Mouse (Mus musculus) lung, embryonic 14.5 days (tissue): ENCODE measurements around the gene Alkbh4. TPM values are rescaled to one million over a fixed set of nuclear protein-coding genes. Genes with fewer than 3 reads are reported as not detected.
A peak's percentile ranks its signal among the peaks of the same experiment; 100 is the strongest.

ENCODE experiments used
- ATAC-seq: fragments of 200-750 bp; cut with Nextera tagmentation; 2 replicates; pipeline ENCODE4 v1.8.0; 2017; ENCODE audit warnings: mild to moderate bottlenecking, moderate TSS enrichment, moderate library complexity; ENCODE audit not compliant: insufficient read depth
- DNase-seq: peaks from one replicate; pipeline ENCODE4 v3.0.0-alpha.2; 2015
- H3K27ac ChIP-seq: fragments of 300-500 bp; sonication (generic); 2 replicates; pipeline ENCODE4 v1.5.1; 2014; ENCODE audit warnings: low read depth, mild to moderate bottlenecking, moderate library complexity
- H3K27me3 ChIP-seq: fragments of 300-500 bp; sonication (generic); 2 replicates; pipeline ENCODE4 v1.6.1; 2014; ENCODE audit warnings: low read length, control low read depth; ENCODE audit not compliant: insufficient read depth
- H3K36me3 ChIP-seq: fragments of 300-500 bp; sonication (generic); 2 replicates; pipeline ENCODE4 v1.6.1; 2014; ENCODE audit warnings: control low read depth; ENCODE audit not compliant: insufficient read depth
- H3K4me1 ChIP-seq: fragments of 300-500 bp; sonication (generic); 2 replicates; pipeline ENCODE4 v1.6.1; 2014; ENCODE audit warnings: antibody characterized with exemption, control low read depth; ENCODE audit not compliant: insufficient read depth
- H3K4me2 ChIP-seq: fragments of 300-500 bp; sonication (generic); 2 replicates; pipeline ENCODE4 v1.6.1; 2014; ENCODE audit warnings: mild to moderate bottlenecking
- H3K4me3 ChIP-seq: fragments of 300-500 bp; sonication (generic); 2 replicates; pipeline ENCODE4 v1.5.1; 2014; ENCODE audit warnings: low read depth, low read length
- H3K9ac ChIP-seq: fragments of 300-500 bp; sonication (generic); 2 replicates; pipeline ENCODE4 v1.6.1; 2014
- H3K9me3 ChIP-seq: fragments of 300-500 bp; sonication (generic); 2 replicates; pipeline ENCODE4 v1.6.1; 2016; ENCODE audit warnings: low read depth, low read length, control low read depth
- CTCF ChIP-seq: IDR thresholded peaks from 2 replicates; pipeline ENCODE4 v1.5.1; 2016; ENCODE audit warnings: antibody characterized with exemption, low read depth
- WGBS: fragments of 180-500 bp; shearing (Covaris S2); extraction: QIAGEN DNeasy Blood & Tissue Kit; methylation state at CpG from one replicate; pipeline ENCODE4 v1.1.7; 2014; 5-methylcytosine and 5-hydroxymethylcytosine counted together
- polyA plus RNA-seq: library from polyadenylated mRNA; unstranded; fragments of >200 nt; fragmentation: Nextera tagmentation; extraction: Ambion mirVana; gene quantifications from 2 replicates; pipeline ENCODE4 v1.2.1, GENCODE M21; 2014

Gene Alkbh4
- polyA plus RNA-seq, 1 experiment from 2014 or later = 12.9 TPM

- WGBS = under 1% methylated on average over 22 of the region's 22 CpGs
- H3K27me3 ChIP-seq = no peaks in the 10 kb centered on the region
- ATAC-seq = peak; percentile 58; the same call in 1 of the 2 replicates
These were observed 19.2 kb upstream of the Alkbh4 start for GRCm38 (mm10) chr5:136116784-136117112.

DNA sequence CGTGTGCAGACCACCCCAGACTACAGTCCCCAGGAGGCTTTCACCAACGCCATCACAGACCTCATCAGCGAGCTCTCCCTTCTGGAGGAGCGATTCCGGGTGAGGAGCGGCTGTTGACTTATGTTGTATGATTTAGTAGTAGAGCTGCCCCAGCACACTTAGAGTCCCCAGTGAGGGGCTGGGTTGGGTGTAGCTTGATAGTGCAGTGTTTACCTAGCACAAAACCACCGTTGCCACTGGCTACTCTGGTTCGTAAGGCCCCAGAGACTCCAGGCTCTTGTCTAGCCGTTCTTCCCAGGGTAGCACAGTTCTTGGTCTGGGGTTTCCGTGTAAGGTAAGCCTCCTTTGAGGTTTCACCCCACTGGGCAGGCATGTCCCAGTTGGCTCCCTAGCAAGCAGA is 13.8 kb upstream of the Alkbh4 start:
- H3K9ac ChIP-seq = no peak overlapping the region
- TF ChIP-seq CTCF = no peak
- ATAC-seq = no peak
- no peaks in the 10 kb centered on the region for H3K27me3 ChIP-seq
- H3K9me3 ChIP-seq = no peaks in the 10 kb centered on the region
- 81% methylated on average over 10 of the region's 10 CpGs for WGBS
- no peak overlapping the region for H3K4me3 ChIP-seq
- H3K27ac ChIP-seq = no peak overlapping the region
- no peak overlapping the region for H3K4me2 ChIP-seq
- H3K36me3 ChIP-seq = peaks cover 61% of the 10 kb centered on the region
- peaks cover 6% of the 10 kb centered on the region; the same call in 1 of the 2 replicates for H3K4me1 ChIP-seq
- no peak for DNase-seq

More at GRCm38 (mm10) chr5:136116784-136117112, 19.2 kb upstream of the Alkbh4 start:
- no peak for TF ChIP-seq CTCF
- H3K4me2 ChIP-seq = peak overlapping the region; percentile 68
- peak overlapping the region; percentile 80 for H3K9ac ChIP-seq
- H3K36me3 ChIP-seq = peaks cover 19% of the 10 kb centered on the region
- peak overlapping the region; percentile 82 for H3K4me3 ChIP-seq
- no peak overlapping the region for H3K27ac ChIP-seq
- no peaks in the 10 kb centered on the region for H3K9me3 ChIP-seq
- peaks cover 9% of the 10 kb centered on the region for H3K4me1 ChIP-seq
- DNase-seq = no peak

- Histone ChIP-seq H3K4me1 (no peaks in the 10 kb centered on the region), H3K9ac (peak overlapping the region; percentile 79), H3K4me3 (peak overlapping the region; percentile 56), H3K27ac (no peak overlapping the region), H3K9me3 (no peaks in the 10 kb centered on the region), H3K27me3 (no peaks in the 10 kb centered on the region), H3K4me2 (peak overlapping the region; percentile 61), H3K36me3 (peaks cover 56% of the 10 kb centered on the region)
- 6% methylated on average over 20 of the region's 20 CpGs for WGBS
- no peak for TF ChIP-seq CTCF
- ATAC-seq (no peak), DNase-seq (peak; percentile 15)
These were observed 495 bp downstream of the Alkbh4 start for GRCm38 (mm10) chr5:136136292-136136990.

GRCm38 (mm10) chr5:136137658-136138274 is 1.8 kb downstream of the Alkbh4 start:
- ATAC-seq = no peak
- no peak overlapping the region for H3K27ac ChIP-seq
- no peak overlapping the region for H3K4me2 ChIP-seq
- TF ChIP-seq CTCF = peak; percentile 63
- peaks cover 49% of the 10 kb centered on the region for H3K36me3 ChIP-seq
- H3K9me3 ChIP-seq = no peaks in the 10 kb centered on the region
- H3K4me3 ChIP-seq = no peak overlapping the region
- H3K27me3 ChIP-seq = no peaks in the 10 kb centered on the region
- 76% methylated on average over 13 of the region's 13 CpGs for WGBS
- no peaks in the 10 kb centered on the region for H3K4me1 ChIP-seq
- no peak overlapping the region for H3K9ac ChIP-seq
- peak; percentile 63 for DNase-seq

GRCm38 (mm10) chr5:136139393-136139792 is 3.4 kb downstream of the Alkbh4 start:
- H3K4me2 ChIP-seq = no peak overlapping the region
- peaks cover 39% of the 10 kb centered on the region for H3K36me3 ChIP-seq
- WGBS = 93% methylated on average over 13 of the region's 13 CpGs
- H3K9ac ChIP-seq = no peak overlapping the region
- no peak for TF ChIP-seq CTCF
- ATAC-seq (no peak), DNase-seq (no peak)
- no peak overlapping the region for H3K4me3 ChIP-seq
- no peaks in the 10 kb centered on the region for H3K27me3 ChIP-seq
- no peaks in the 10 kb centered on the region for H3K4me1 ChIP-seq
- no peaks in the 10 kb centered on the region for H3K9me3 ChIP-seq
- no peak overlapping the region for H3K27ac ChIP-seq

GRCm38 (mm10) chr5:136140057-136140482 is 4.1 kb downstream of the Alkbh4 start:
- H3K36me3 ChIP-seq = peaks cover 39% of the 10 kb centered on the region
- DNase-seq (no peak), ATAC-seq (no peak)
- H3K4me1 ChIP-seq = no peaks in the 10 kb centered on the region
- no peak overlapping the region for H3K4me3 ChIP-seq
- no peak for TF ChIP-seq CTCF
- no peak overlapping the region for H3K27ac ChIP-seq
- WGBS = 90% methylated on average over 10 of the region's 10 CpGs
- no peaks in the 10 kb centered on the region for H3K27me3 ChIP-seq
- H3K9ac ChIP-seq = no peak overlapping the region
- no peaks in the 10 kb centered on the region for H3K9me3 ChIP-seq
- H3K4me2 ChIP-seq = no peak overlapping the region

DNA sequence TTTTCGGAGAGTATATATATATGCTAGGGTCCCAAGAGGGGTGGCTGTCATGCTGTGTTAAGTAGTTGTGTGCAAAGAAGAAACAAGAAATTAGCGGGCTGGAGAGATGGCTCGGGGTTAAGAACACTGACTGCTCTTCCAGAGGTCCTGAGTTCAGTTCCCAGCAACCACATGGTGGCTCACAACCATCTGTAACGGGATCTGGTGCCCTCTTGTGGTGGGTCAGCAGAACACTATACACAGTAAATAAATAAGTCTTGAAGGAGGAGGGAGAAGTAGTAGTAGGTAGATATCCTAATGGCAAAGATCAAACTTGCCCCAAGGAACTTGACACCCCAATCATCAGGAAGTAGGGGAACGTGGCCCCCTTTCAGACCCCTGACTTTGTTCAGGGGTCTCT is 6.8 kb downstream of the Alkbh4 start:
- ATAC-seq = no peak

More for the DNA sequence above, 6.8 kb downstream of the Alkbh4 start:
- Histone ChIP-seq H3K9ac (no peak overlapping the region), H3K4me1 (no peaks in the 10 kb centered on the region), H3K4me3 (no peak overlapping the region), H3K36me3 (peaks cover 39% of the 10 kb centered on the region), H3K27me3 (no peaks in the 10 kb centered on the region), H3K9me3 (no peaks in the 10 kb centered on the region), H3K27ac (no peak overlapping the region), H3K4me2 (no peak overlapping the region)
- 85% methylated on average over 5 of the region's 5 CpGs for WGBS
- TF ChIP-seq CTCF = peak; percentile 15; the same call in 1 of the 2 replicates
- DNase-seq = no peak
